Mouse (Mus musculus): ENCODE measurements around the gene Bcl6b. TPM values are rescaled to one million over a fixed set of nuclear protein-coding genes. Genes with fewer than 3 reads are reported as not detected.

The Bcl6b gene
- total and polyA plus RNA-seq, 2 experiments from 2014 or later, result 2.4 to 3.8 TPM

DNA sequence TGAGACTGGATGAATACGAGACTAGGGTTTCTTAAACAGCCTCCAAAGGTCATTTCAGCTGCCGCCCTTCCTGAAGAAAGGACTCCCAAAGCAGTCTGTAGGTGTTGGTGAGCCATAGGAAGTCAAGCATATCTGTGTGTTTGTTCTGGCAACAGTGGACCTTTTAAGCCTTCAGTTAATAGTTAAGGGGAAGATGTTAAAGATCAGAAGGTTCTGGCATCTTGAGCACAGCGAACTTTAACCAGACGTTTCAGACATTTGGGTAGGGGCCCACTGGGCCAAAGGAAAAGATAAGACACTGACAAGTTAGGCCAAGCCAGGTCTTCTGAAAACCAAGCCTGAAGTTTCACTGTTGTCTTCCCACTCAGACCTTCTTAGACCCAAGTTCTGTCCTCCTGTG is 11.6 kb downstream of the Bcl6b start:
- 0 out of 2 replicates have a peak, but pooled peaks cover 8% of the 10 kb centered on the region for H3K36me3 ChIP-seq (ENCODE audit: insufficient read depth, low read length)
- ATAC-seq (ENCODE audit: low FRiP score) (no peak), DNase-seq (ENCODE audit: low spot score) (no peak)
- no peaks in the 10 kb centered on the region for H3K9me3 ChIP-seq (ENCODE audit: low read length)
- no peak overlapping the region for H3K9ac ChIP-seq (replicated peaks; ENCODE audit: low read length, poor library complexity, severe bottlenecking)
- peaks cover 21% of the 10 kb centered on the region for H3K4me1 ChIP-seq (ENCODE audit: insufficient read depth, low read length)
- H3K27me3 ChIP-seq (ENCODE audit: insufficient read depth, low read length), result peaks cover 10% of the 10 kb centered on the region; the same call in 1 of the 2 replicates
- H3K4me3 ChIP-seq (ENCODE audit: low read depth, low read length), result no peak overlapping the region
- no peak for TF ChIP-seq CTCF (IDR thresholded peaks at IDR 0.05)
- no peak overlapping the region for H3K27ac ChIP-seq (ENCODE audit: low read depth, low read length)
- no peak overlapping the region for H3K4me2 ChIP-seq (ENCODE audit: low read depth, low read length, poor library complexity, severe bottlenecking)
- WGBS, result 94% methylated on average over 4 of the region's 4 CpGs

DNA sequence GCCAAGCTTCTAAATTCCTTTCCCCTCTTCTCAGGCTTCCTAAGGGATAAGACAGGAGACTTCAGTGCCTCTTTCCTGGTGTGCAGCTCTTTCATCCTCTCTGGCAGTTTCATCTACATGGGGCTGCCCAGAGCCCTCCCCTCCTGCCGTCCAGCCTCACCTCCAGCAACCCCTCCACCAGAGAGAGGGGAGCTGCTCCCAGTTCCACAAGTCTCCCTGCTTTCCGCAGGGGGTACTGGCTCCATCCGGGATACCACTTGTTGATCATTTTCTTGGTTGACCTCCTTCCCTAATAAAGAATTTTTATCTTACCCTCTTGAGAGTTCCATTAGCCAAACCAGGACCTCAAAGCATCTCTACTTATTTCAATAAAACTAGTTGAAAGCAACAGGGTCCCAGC is 13.5 kb downstream of the Bcl6b start:
- Histone ChIP-seq H3K4me3 (ENCODE audit: low read depth, low read length) (no peak overlapping the region), H3K9ac (replicated peaks; ENCODE audit: low read length, poor library complexity, severe bottlenecking) (no peak overlapping the region), H3K9me3 (ENCODE audit: low read length) (no peaks in the 10 kb centered on the region), H3K4me2 (ENCODE audit: low read depth, low read length, poor library complexity, severe bottlenecking) (no peak overlapping the region), H3K27ac (ENCODE audit: low read depth, low read length) (no peak overlapping the region), H3K36me3 (ENCODE audit: insufficient read depth, low read length) (0 out of 2 replicates have a peak, but pooled peaks cover 8% of the 10 kb centered on the region), H3K4me1 (ENCODE audit: insufficient read depth, low read length) (peaks cover 21% of the 10 kb centered on the region), H3K27me3 (ENCODE audit: insufficient read depth, low read length) (peaks cover 10% of the 10 kb centered on the region; the same call in 1 of the 2 replicates)
- WGBS, result 55% methylated on average over 3 of the region's 3 CpGs
- no peak for ATAC-seq (ENCODE audit: low FRiP score)
- no peak for DNase-seq (ENCODE audit: low spot score)
- TF ChIP-seq CTCF (IDR thresholded peaks at IDR 0.05), result no peak

DNA sequence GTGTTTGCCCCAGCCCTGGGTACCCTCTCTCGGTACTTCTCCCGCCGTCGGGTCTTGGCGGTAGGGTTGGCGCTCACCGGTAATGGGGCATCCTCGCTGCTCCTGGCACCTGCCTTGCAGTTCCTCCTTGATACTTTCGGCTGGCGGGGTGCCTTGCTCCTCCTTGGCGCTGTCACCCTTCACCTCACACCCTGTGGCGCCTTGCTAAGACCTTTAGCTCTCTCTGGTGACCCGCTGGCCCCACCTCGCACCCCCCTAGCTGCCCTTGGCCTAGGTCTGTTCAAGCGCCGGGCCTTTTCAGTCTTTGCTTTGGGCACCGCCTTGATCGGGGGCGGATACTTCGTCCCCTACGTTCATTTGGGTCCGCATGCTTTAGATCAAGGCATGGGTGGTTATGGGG is 14.3 kb downstream of the Bcl6b start:
- H3K27me3 ChIP-seq (ENCODE audit: insufficient read depth, low read length), result peaks cover 10% of the 10 kb centered on the region; the same call in 1 of the 2 replicates
- 0 out of 2 replicates have a peak overlapping the region, but pooled peaks have one; percentile 2 for H3K4me3 ChIP-seq (ENCODE audit: low read depth, low read length)
- H3K9me3 ChIP-seq (ENCODE audit: low read length), result no peaks in the 10 kb centered on the region
- WGBS, result 16% methylated on average over 22 of the region's 22 CpGs
- no peak for TF ChIP-seq CTCF (IDR thresholded peaks at IDR 0.05)
- peaks cover 21% of the 10 kb centered on the region for H3K4me1 ChIP-seq (ENCODE audit: insufficient read depth, low read length)
- ATAC-seq (ENCODE audit: low FRiP score) (no peak), DNase-seq (ENCODE audit: low spot score) (no peak)
- H3K9ac ChIP-seq (replicated peaks; ENCODE audit: low read length, poor library complexity, severe bottlenecking), result 0 out of 2 replicates have a peak overlapping the region, but pooled peaks have one; percentile 5
- H3K27ac ChIP-seq (ENCODE audit: low read depth, low read length), result no peak overlapping the region
- 0 out of 2 replicates have a peak, but pooled peaks cover 8% of the 10 kb centered on the region for H3K36me3 ChIP-seq (ENCODE audit: insufficient read depth, low read length)
- H3K4me2 ChIP-seq (ENCODE audit: low read depth, low read length, poor library complexity, severe bottlenecking), result peak overlapping the region; percentile 87; the same call in 1 of the 2 replicates

DNA sequence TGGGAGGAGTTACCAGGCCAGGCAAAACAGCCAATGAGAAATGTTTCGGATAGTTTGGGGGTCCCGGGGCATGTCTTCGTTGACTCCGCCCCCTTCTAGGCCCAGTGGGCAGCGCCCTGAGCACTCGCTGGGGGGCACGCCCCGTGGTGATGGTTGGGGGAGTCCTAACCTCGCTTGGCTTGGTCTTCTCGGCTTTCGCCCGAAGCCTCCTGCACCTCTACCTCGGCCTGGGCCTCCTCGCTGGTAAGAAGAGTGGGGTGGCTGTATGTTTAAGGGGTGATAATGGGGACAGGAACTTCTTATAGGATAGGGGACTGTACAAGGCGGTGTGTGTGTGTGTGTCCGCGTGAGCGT is 14.8 kb downstream of the Bcl6b start:
- peaks cover 10% of the 10 kb centered on the region; the same call in 1 of the 2 replicates for H3K27me3 ChIP-seq (ENCODE audit: insufficient read depth, low read length)
- ATAC-seq (ENCODE audit: low FRiP score) (no peak), DNase-seq (ENCODE audit: low spot score) (no peak)
- peak overlapping the region; percentile 87 for H3K4me2 ChIP-seq (ENCODE audit: low read depth, low read length, poor library complexity, severe bottlenecking)
- H3K36me3 ChIP-seq (ENCODE audit: insufficient read depth, low read length), result 0 out of 2 replicates have a peak, but pooled peaks cover 8% of the 10 kb centered on the region
- no peak for TF ChIP-seq CTCF (IDR thresholded peaks at IDR 0.05)
- H3K4me3 ChIP-seq (ENCODE audit: low read depth, low read length), result peak overlapping the region; percentile 43; the same call in 1 of the 2 replicates
- no peaks in the 10 kb centered on the region for H3K9me3 ChIP-seq (ENCODE audit: low read length)
- no peak overlapping the region for H3K9ac ChIP-seq (replicated peaks; ENCODE audit: low read length, poor library complexity, severe bottlenecking)
- no peak overlapping the region for H3K27ac ChIP-seq (ENCODE audit: low read depth, low read length)
- 8% methylated on average over 18 of the region's 18 CpGs for WGBS
- peaks cover 21% of the 10 kb centered on the region for H3K4me1 ChIP-seq (ENCODE audit: insufficient read depth, low read length)

DNA sequence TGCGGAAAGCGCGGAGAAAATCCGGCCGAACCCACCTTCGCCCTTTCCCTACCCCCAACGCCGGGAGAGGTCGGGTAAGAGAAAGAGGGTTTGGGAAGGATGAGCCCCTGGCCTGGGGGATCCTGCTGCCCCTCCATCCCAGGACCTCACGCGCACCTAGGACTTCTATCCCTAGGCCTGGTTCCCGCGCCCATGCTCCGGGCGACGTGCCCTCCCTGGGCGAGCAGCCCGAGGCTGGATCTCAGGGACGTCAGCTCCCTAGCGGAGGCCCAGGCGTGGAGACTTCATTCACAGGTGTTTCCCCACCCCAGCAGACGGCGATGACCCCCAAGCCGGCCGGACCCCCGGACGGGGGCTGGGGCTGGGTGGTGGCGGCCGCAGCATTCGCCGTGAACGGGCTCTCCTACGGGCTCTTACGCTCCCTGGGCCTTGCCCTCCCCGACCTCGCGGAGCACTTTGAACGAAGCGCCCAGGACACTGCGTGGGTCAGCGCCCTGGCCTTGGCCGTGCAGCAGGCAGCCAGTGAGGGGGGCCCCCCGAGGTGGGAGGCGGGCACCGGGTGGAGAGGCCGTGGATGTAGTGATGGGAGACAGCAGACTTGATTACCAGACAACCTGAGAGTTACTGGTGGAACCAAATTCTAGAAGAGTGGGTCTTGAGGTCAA is 15.3 kb downstream of the Bcl6b start:
- under 1% methylated on average over 43 of the region's 46 CpGs for WGBS
- Histone ChIP-seq H3K27me3 (ENCODE audit: insufficient read depth, low read length) (peaks cover 10% of the 10 kb centered on the region; the same call in 1 of the 2 replicates), H3K9ac (replicated peaks; ENCODE audit: low read length, poor library complexity, severe bottlenecking) (peak overlapping the region; percentile 63), H3K9me3 (ENCODE audit: low read length) (no peaks in the 10 kb centered on the region), H3K36me3 (ENCODE audit: insufficient read depth, low read length) (0 out of 2 replicates have a peak, but pooled peaks cover 8% of the 10 kb centered on the region), H3K4me3 (ENCODE audit: low read depth, low read length) (peak overlapping the region; percentile 43), H3K27ac (ENCODE audit: low read depth, low read length) (no peak overlapping the region), H3K4me2 (ENCODE audit: low read depth, low read length, poor library complexity, severe bottlenecking) (peak overlapping the region; percentile 87), H3K4me1 (ENCODE audit: insufficient read depth, low read length) (peaks cover 17% of the 10 kb centered on the region)
- no peak for TF ChIP-seq CTCF (IDR thresholded peaks at IDR 0.05)
- ATAC-seq (ENCODE audit: low FRiP score) (peak; percentile 41), DNase-seq (ENCODE audit: low spot score) (no peak)

DNA sequence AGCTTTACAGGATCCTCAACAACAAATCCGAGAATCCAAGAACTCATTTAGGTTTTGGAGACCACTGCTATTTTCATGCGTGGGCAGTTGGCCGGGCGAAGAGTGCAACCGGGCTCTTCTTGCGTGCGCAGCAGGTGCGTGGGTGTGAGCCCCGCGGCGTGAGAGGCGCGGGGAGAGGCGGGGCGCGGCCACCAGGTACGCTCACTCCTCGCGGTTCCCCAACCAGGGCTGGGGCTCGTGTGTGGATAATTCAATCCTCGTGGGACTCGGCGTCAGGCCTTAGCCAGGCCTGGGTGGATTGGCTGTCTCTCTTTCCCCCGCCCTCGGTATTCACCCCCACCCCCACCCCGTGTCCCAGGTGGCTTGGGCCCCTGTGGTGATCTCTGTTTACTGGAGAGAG is 15.9 kb downstream of the Bcl6b start:
- Histone ChIP-seq H3K27me3 (ENCODE audit: insufficient read depth, low read length) (peaks cover 10% of the 10 kb centered on the region; the same call in 1 of the 2 replicates), H3K9me3 (ENCODE audit: low read length) (no peaks in the 10 kb centered on the region), H3K4me2 (ENCODE audit: low read depth, low read length, poor library complexity, severe bottlenecking) (peak overlapping the region; percentile 87), H3K9ac (replicated peaks; ENCODE audit: low read length, poor library complexity, severe bottlenecking) (peak overlapping the region; percentile 63), H3K36me3 (ENCODE audit: insufficient read depth, low read length) (0 out of 2 replicates have a peak, but pooled peaks cover 8% of the 10 kb centered on the region), H3K4me3 (ENCODE audit: low read depth, low read length) (peak overlapping the region; percentile 43), H3K4me1 (ENCODE audit: insufficient read depth, low read length) (peaks cover 11% of the 10 kb centered on the region), H3K27ac (ENCODE audit: low read depth, low read length) (no peak overlapping the region)
- WGBS, result 5% methylated on average over 26 of the region's 26 CpGs
- ATAC-seq (ENCODE audit: low FRiP score) (peak; percentile 38), DNase-seq (ENCODE audit: low spot score) (no peak)
- TF ChIP-seq CTCF (IDR thresholded peaks at IDR 0.05), result no peak

Data from midbrain, postnatal 0 days (tissue).